Mouse (Mus musculus) adrenal gland, adult 18-20 months (tissue): ENCODE measurements around the gene Itga8. TPM values are rescaled to one million over a fixed set of nuclear protein-coding genes. Genes with fewer than 3 reads are reported as not detected.
A peak's percentile ranks its signal among the peaks of the same experiment; 100 is the strongest.

Experiments
- DNase-seq, 2 experiments: peaks; one replicate each; pipeline ENCODE4 v3.0.0; 2021 to 2022; ENCODE audit warnings: low spot score in 2 of 2
- total RNA-seq, 2 experiments: library from RNA; stranded (reverse); gene quantifications; 1 replicate in 1 of 2; 2 replicates in 1 of 2; pipeline ENCODE4 v1.2.3; 2021

Gene Itga8
- total RNA-seq, 2 experiments from 2014 or later = 17.2 to 17.9 TPM

- DNase-seq = no peak
Observed at GRCm38 (mm10) chr2:12295150-12295549, 6.6 kb downstream of the Itga8 start.

DNA sequence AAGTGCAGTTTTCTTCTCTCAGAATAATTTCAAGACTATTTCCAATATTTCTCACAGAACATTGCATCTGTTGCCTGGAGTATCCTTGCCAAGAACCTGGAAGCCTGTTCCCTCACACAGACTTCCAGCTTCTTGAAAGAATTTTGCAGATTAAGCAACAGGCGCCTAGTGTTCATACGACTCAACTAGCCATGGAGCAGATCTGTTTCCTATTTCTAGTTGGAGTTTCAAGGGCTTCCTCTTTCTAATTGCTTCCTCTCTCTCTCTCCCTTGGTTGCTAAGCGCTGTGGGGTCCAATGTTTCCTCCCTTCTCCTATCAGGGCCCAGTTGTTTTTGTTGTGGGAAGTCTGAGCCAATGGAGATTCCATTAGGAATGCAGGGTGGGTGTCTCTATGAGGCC lies 7.7 kb downstream of the Itga8 start:
- no peak for DNase-seq

DNA sequence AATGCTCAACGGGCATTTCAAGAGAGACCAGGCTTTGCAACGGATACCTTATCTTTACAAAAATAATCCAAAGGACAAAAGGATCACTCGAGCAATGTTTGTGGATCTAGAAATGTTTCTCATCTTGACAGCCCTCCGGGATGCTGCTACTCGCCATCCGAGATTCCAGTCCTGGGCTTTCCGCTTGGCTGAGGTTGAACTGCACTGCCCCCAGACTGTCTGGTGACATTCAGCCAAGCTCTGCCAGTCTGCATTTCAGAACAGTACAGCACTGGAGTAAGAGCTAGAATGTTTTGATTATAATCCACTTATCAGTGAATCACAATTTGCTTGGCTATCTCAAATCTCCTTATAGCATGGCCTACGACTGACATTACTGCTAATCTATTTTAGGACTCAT lies 8.3 kb downstream of the Itga8 start:
- no peak for DNase-seq

GRCm38 (mm10) chr2:12292023-12292820 lies 9.5 kb downstream of the Itga8 start:
- DNase-seq = no peak

- DNase-seq = no peak
Observed at GRCm38 (mm10) chr2:12290235-12290634, 11.5 kb downstream of the Itga8 start.

- no peak for DNase-seq
Observed at GRCm38 (mm10) chr2:12287831-12288230, 13.9 kb downstream of the Itga8 start.

GRCm38 (mm10) chr2:12280664-12281063 lies 21.1 kb downstream of the Itga8 start:
- DNase-seq = no peak

- no peak for DNase-seq
Observed at GRCm38 (mm10) chr2:12279070-12279612, 22.6 kb downstream of the Itga8 start.

DNA sequence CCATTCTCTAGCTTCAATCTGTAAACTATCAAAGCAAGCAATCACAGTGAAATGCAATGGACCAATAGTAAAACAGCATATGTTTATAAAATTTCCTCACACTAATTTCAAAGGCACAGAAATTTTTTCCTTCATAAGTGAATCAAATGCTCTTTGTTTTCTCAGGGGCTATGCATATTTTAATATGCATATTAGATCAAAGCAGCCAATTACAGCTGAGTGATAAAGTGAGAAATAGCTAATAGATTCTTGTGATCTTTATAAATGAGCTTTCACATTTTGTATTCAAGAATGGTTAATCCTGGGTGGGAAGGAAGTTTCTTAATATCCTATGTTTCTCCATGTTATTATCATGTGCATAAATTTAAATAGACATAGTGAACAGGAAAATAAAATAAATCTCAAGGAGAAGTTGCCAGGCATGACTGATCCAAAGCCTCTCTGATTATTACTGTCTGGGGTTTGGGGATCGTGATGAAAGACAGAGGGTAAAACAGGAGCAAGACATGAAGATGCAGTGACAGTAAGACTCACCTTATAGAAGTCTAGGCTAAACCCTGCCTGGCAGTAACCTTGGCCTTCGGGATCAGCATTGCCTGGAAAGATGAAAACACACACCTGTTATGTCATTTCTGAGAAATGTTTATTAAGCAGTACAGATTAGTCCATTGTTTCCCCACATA lies 44.9 kb downstream of the Itga8 start:
- DNase-seq = no peak

GRCm38 (mm10) chr2:12255901-12256300 lies 45.8 kb downstream of the Itga8 start:
- no peak for DNase-seq

GRCm38 (mm10) chr2:12235345-12235744 lies 66.4 kb downstream of the Itga8 start:
- DNase-seq = no peak

DNA sequence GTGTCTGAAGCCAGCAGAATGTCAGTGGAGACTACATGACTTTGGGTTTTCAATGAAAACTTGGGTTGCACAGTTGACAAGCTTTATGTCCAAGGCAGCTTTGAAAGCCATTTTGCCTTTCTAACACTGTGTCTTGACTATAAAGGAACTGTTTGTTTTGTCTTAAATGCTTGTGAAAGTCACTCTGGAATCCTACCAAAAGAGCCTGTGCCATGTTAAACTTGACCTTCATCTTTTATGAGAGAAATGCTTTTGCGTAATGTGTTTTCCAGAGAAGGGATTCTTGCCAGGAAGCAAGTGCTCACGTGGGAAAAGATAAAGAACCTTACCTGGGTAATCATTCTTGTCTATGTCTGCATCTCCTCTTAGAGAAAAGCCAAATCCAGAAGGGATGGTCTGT lies 72.0 kb downstream of the Itga8 start:
- peak in 1 of 2 experiments; percentile 6 for DNase-seq

GRCm38 (mm10) chr2:12228335-12228734 lies 73.4 kb downstream of the Itga8 start:
- no peak for DNase-seq

GRCm38 (mm10) chr2:12227243-12227642 lies 74.5 kb downstream of the Itga8 start:
- no peak for DNase-seq

DNA sequence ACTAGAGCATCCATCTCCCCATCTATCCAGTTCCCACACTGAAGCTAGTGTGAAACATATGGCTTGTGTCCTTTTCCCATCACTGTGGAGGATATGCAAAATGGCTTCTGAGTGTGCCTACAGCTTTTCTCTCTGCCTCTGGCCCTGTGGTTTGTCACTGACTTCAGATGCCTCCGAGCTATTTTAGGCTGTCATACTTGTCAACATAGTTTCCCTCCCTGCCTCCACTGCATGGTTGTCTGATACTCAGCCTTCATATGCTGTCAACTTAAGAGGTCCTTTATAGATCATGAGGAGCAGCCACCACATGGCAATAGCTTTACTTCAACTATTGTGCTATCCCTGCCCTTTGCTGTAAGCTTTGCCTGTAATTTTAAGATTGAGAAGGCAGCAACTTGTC lies 75.4 kb downstream of the Itga8 start:
- no peak for DNase-seq

GRCm38 (mm10) chr2:12221671-12222070 lies 80.1 kb downstream of the Itga8 start:
- DNase-seq = no peak

DNA sequence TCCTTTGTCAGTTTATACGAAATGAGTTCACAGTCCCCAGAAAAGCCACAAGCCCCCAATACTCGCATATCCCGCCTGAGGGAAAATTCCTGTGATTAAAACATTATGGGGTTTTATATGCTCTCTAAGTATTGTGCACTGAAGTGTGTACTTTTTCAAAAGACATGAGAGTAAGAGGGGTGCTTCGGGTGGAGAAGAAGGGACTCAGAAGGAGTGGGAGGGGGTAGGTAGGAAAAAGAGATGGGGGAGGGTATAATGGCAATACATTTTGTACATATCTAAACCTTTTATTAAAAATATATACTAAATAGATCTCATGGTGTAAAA lies 88.3 kb downstream of the Itga8 start:
- DNase-seq = no peak

DNA sequence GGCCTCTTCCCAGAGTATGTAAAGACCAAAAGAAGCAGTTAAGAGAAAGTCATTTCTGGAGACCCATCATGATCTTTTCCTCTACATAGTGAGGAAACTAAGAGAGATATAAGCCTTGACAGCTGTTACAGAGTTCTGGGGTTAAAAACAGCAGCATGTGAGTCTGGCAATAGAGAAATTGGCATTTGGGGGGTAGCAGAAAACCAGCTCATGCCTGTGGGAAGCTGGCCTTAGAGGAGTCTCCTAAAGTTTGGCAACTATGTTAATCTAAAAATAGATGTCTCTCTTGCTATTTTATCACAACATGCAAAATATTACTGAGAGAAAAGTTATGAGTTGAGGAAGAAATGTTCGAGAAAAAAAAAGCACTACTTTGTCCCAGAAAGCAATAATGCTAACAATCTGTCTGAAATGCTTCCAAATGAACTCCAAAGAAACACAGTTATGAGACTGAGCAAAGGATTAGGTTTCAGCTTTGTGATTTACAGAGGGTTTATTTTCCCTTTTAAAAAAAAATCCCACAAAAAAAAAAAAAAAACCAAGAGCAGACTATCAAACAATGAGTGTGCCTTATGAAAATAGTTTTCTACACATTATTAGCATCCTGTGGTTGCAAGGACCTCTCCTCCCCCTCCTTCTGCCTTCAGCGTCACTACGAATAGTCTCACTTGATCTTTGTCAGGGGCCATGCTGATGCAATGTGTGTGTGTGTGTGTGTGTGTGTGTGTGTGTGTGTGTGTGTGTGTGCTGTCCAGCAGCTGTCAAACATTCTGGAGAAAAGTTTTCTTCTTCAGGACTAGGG lies 88.9 kb downstream of the Itga8 start:
- DNase-seq = no peak

DNA sequence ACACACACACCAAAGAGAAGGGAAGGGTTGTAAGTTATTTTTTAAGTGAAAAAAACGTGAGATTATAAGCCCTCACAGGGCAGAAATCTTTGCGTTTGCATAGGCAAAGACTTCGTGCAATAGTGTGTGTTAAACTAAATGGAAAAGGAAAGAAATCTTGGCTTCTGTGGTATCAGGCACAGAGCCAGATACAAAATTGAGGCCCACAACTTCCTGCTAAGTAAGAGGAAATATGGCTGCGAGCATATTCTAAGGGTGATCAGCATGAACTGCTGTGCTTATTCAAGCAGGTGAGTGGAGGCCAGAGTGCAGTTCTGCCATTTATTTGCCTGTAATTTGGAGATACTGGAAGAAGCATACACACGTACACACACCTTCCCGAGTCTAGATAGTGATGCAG lies 93.6 kb downstream of the Itga8 start:
- no peak for DNase-seq

DNA sequence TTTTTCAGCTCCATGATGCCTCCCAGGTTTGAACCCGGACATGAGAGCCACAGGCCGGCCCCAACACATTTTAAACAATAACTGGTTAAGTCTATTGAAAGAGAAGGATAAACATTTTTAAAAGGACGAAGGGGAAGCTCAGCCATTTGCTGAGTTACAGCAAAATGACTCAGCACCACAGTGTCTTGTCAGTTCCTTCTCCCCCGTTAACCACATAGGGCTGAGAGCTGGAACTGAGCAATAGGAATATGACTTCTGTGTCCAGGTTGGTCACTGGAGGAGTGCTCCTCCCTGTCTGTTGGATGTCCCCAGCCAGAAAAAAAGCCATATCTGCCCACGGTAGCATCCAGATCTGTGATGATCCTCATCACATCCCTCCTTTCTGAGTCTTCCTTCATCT lies 95.4 kb downstream of the Itga8 start:
- no peak for DNase-seq

DNA sequence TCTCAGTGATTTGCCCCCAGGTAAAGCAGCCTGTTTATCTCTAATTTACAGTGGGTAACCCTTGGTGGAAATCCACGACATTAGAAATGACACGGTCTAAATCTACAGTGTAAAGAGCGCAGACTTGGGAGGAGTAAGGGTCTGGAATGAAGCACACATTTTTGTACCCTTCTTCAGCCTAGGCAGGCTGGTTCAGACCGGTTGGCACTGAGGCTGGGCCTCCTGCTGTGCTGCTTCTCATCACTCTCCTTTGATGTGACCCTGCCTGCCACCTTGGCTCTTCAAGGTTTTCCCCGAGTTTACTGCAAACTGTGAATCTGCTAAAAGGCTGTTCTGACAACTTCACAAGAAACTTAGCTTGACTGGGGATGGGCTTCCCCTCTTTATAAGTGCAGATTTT lies 95.8 kb downstream of the Itga8 start:
- no peak for DNase-seq

DNA sequence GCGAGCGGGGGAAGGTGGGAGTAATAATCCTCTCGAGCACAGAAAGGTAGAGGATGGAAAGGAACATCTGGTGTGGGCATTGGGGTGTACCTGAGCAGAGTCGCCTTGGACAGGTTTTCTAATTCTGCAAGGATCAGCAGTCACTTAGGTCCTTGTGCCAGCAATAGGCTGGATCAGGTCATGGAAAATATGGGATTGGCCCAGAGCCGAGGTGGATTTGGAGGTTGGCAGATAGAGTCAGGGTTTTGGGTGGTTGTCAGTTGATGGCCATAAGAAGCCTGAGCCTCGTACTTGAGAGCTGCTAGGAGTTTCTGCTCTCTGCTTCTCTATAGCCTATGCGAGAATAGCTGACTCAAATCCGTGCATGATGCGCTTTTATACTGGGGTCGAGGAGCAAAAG lies 98.5 kb downstream of the Itga8 start:
- no peak for DNase-seq
